Mouse (Mus musculus): ENCODE results near the gene Yy1.

GRCm38 (mm10) chr12:108827641-108828040 is 34.9 kb downstream of the Yy1 start:
- no peak for TF ChIP-seq POLR2A (IDR thresholded peaks at IDR 0.05; ENCODE audit: extremely low read depth, insufficient read depth, low read length)
- no peak for TF ChIP-seq CTCF (IDR thresholded peaks at IDR 0.05; ENCODE audit: extremely low read depth, insufficient read depth, low read length)

Measured in cortical plate, adult 2 months (tissue).